Mouse (Mus musculus) monocyte, adult 2 months (primary cell): ENCODE measurements around the gene Nme1.
"Not testable (repeated sequence)": the region's sequence is repeated elsewhere in the genome, so short reads cannot be mapped to it uniquely, and the experiment has no call there.

Source experiments
- DNase-seq, 2 experiments: peaks; one replicate each; pipeline ENCODE4 v3.0.0; 2022; ENCODE audit warnings: low spot score in 2 of 2, low read depth in 1 of 2

Gene Nme1

GRCm38 (mm10) chr11:93967381-93967780, 940 bp downstream of the Nme1 start:
- DNase-seq: no peak

GRCm38 (mm10) chr11:93965391-93965790, 2.9 kb downstream of the Nme1 start:
- no peak for DNase-seq

GRCm38 (mm10) chr11:93963013-93963412, 5.3 kb downstream of the Nme1 start:
- DNase-seq: peak; percentile 34 to 59

GRCm38 (mm10) chr11:93961482-93961881, 6.8 kb downstream of the Nme1 start:
- DNase-seq: no peak

GRCm38 (mm10) chr11:93957746-93958145, 10.6 kb downstream of the Nme1 start:
- no peak for DNase-seq

- DNase-seq: no peak
These were observed 11.2 kb downstream of the Nme1 start for GRCm38 (mm10) chr11:93957031-93957555.

- no peak for DNase-seq
These were observed 12.2 kb downstream of the Nme1 start, which contains the start of gene Nme2 for GRCm38 (mm10) chr11:93956159-93956558. Nme2 (minus strand) TSS chr11:93956259.

GRCm38 (mm10) chr11:93955256-93956150, 12.8 kb downstream of the Nme1 start:
- peak; percentile 78 to 84 for DNase-seq

GRCm38 (mm10) chr11:93954738-93955255, 13.5 kb downstream of the Nme1 start:
- no peak for DNase-seq

- DNase-seq: no peak
These were observed 15.9 kb downstream of the Nme1 start for GRCm38 (mm10) chr11:93952376-93952775.

GRCm38 (mm10) chr11:93950045-93950444, 18.3 kb downstream of the Nme1 start:
- DNase-seq: no peak

GRCm38 (mm10) chr11:93948887-93949567, 19.3 kb downstream of the Nme1 start:
- DNase-seq: no peak

- no peak for DNase-seq
These were observed 23.3 kb downstream of the Nme1 start for GRCm38 (mm10) chr11:93944986-93945385.

- no peak for DNase-seq
These were observed 27.4 kb downstream of the Nme1 start for GRCm38 (mm10) chr11:93940906-93941305.

GRCm38 (mm10) chr11:93929106-93929505, 39.2 kb downstream of the Nme1 start:
- DNase-seq: no peak

- not testable (repeated sequence) for DNase-seq
These were observed 53.3 kb downstream of the Nme1 start for GRCm38 (mm10) chr11:93915019-93915418.

- no peak for DNase-seq
These were observed 56.7 kb downstream of the Nme1 start for GRCm38 (mm10) chr11:93911603-93912002.

- no peak for DNase-seq
These were observed 59.5 kb downstream of the Nme1 start for GRCm38 (mm10) chr11:93908829-93909228.

GRCm38 (mm10) chr11:93907839-93908238, 60.5 kb downstream of the Nme1 start:
- no peak for DNase-seq
